Comparison of ENCODE assay signal across 26 mouse cellular contexts in the genomic region with DNA sequence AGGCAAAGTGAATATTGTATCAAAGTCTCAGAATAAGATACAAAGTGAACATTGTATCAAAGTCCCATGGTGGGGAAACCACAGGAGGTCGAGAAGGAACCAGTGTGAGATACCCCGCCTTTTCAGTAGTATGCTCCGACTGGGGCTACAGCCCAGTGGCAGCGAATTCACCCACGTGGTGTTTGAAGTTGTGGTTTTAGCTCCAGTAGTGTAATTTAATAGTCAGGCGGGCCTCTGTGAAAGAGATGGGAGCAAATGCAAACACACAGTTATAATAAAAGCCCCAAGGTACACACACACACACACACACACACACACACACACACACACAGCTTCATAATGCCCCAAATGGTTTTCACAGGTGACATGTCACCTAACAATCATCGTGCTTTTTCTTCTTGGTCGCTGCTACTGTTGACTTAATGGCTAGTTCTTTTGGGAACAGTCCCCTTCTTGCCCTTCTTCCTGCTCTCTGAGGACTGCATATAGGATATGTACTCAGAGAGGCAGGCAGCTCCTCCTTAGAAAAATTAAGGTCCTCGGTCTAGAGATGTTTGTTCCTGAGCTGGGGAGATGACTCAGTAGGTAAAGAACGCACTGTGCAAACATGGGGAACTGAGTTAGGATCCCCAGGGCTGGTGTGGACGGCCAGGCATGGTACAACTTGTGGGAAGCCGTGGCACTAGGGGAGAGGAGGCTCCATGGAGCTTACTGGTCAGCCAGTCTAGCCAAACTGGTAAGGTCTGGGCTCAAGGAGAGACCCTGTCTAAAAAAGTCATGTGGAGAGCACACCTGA. TPM values are rescaled to one million over a fixed set of nuclear protein-coding genes. Genes with fewer than 3 reads are reported as not detected.
DNase-seq lines count a peak whose midpoint lies in the region; ATAC-seq and TF ChIP-seq lines count a peak whose summit lies in the region.
"Had no signal": no experiment of that assay in that cellular context is flagged by ENCODE, and none has a peak within 500 bp of the region (broad histone marks: within the 10 kb centered on the region; RNA-seq: fewer than 3 reads in every experiment).

No protein-coding gene starts in this region.

- H3ac ChIP-seq in C2C12 (ENCODE audit: control insufficient read depth, insufficient read length, low read depth): no peak overlapping the region

- H3K36me3 ChIP-seq in C2C12 (ENCODE audit: control insufficient read depth, insufficient read depth): no peaks in the 10 kb centered on the region
- H3K36me3 ChIP-seq in lung, embryonic 15.5 days: no peaks in the 10 kb centered on the region
- no peaks in the 10 kb centered on the region for H3K36me3 ChIP-seq in stomach, embryonic 15.5 days
- H3K36me3 ChIP-seq in forebrain, embryonic 10.5 days (replicated peaks): no peaks in the 10 kb centered on the region
- H3K36me3 ChIP-seq: forebrain, embryonic 12.5 days; hindbrain, embryonic 10.5 days; limb, embryonic 12.5 days; liver, embryonic 12.5 days; neural tube, embryonic 12.5 days had no signal

- no peak overlapping the region for H3K4me2 ChIP-seq in lung, embryonic 15.5 days
- H3K4me2 ChIP-seq in stomach, embryonic 15.5 days: no peak overlapping the region
- H3K4me2 ChIP-seq: forebrain, embryonic 12.5 days; heart, embryonic 11.5 days; limb, embryonic 12.5 days; liver, embryonic 12.5 days; neural tube, embryonic 12.5 days had no signal

- H3K9ac ChIP-seq in lung, embryonic 15.5 days: no peak overlapping the region
- H3K9ac ChIP-seq in stomach, embryonic 15.5 days: no peak overlapping the region
- H3K9ac ChIP-seq: forebrain, embryonic 12.5 days; limb, embryonic 12.5 days; liver, embryonic 12.5 days; neural tube, embryonic 12.5 days had no signal

- H3K79me3 ChIP-seq in C2C12 (ENCODE audit: low read depth): no peaks in the 10 kb centered on the region

- no peaks in the 10 kb centered on the region for H3K27me3 ChIP-seq in C2C12 (ENCODE audit: control insufficient read depth, insufficient read depth, insufficient read length)
- peaks cover 11% of the 10 kb centered on the region; the same call in 1 of the 2 replicates for H3K27me3 ChIP-seq in lung, embryonic 15.5 days
- H3K27me3 ChIP-seq in stomach, embryonic 15.5 days (replicated peaks): 0 out of 2 replicates have a peak, but pooled peaks cover 2% of the 10 kb centered on the region
- peaks cover 26% of the 10 kb centered on the region for H3K27me3 ChIP-seq in forebrain, embryonic 10.5 days (ENCODE audit: poor library complexity, severe bottlenecking)

- peaks cover 6% of the 10 kb centered on the region; the same call in 1 of the 2 replicates for H3K4me1 ChIP-seq in lung, adult 2 months (ENCODE audit: control insufficient read depth, insufficient read depth, low read length)
- H3K4me1 ChIP-seq in lung, embryonic 15.5 days: peaks cover 26% of the 10 kb centered on the region
- H3K4me1 ChIP-seq in stomach, embryonic 15.5 days: peaks cover 21% of the 10 kb centered on the region
- H3K4me1 ChIP-seq in forebrain, embryonic 10.5 days: peaks cover 37% of the 10 kb centered on the region

- peak overlapping the region; percentile 55 for H3K27ac ChIP-seq in lung, embryonic 15.5 days
- H3K27ac ChIP-seq in stomach, embryonic 15.5 days: peak overlapping the region; percentile 57
- no peak overlapping the region for H3K27ac ChIP-seq in forebrain, embryonic 10.5 days
- H3K27ac ChIP-seq: forebrain, embryonic 12.5 days; gastrocnemius, adult 2 months; hindbrain, embryonic 10.5 days; hindbrain, postnatal 0 days; limb, embryonic 12.5 days; liver, embryonic 12.5 days; neural tube, embryonic 12.5 days had no signal

- TF ChIP-seq CTCF in lung, adult 2 months (IDR thresholded peaks at IDR 0.05; ENCODE audit: insufficient read depth, low read length): no peak
- no peak for TF ChIP-seq CTCF in C2C12 (IDR thresholded peaks at IDR 0.05; ENCODE audit: control insufficient read depth, insufficient read depth, insufficient read length)

- peak; percentile 25 for DNase-seq in lung, adult 2 months
- no peak for DNase-seq in lung, postnatal 14 days
- no peak for DNase-seq in neural tube, embryonic 10.5 days (ENCODE audit: extremely low spot score, low spot score)
- no peak for DNase-seq in forebrain, embryonic 10.5 days (ENCODE audit: extremely low spot score, low spot score)
- DNase-seq in T-cell, adult 2 months (ENCODE audit: low spot score): no peak
- DNase-seq: adrenal gland, postnatal 14 days; cerebellum, adult 8-10 months; gastrocnemius, adult 2 months; kidney, adult 9 months; kidney, postnatal 14 days; layer of hippocampus, postnatal 36 days; midbrain, embryonic 14.5 days; retina, postnatal 1 day; right cerebral cortex, postnatal 4 days; thymus, postnatal 14 days had no signal

- no peaks in the 10 kb centered on the region for H3K79me2 ChIP-seq in C2C12 (ENCODE audit: control insufficient read depth, insufficient read depth)

- TF ChIP-seq POLR2A in lung, adult 2 months (IDR thresholded peaks at IDR 0.05; ENCODE audit: borderline replicate concordance, extremely low read depth, low read depth, low read length): no peak

- H3K9me3 ChIP-seq in lung, embryonic 15.5 days: no peaks in the 10 kb centered on the region
- H3K9me3 ChIP-seq in stomach, embryonic 15.5 days: no peaks in the 10 kb centered on the region
- H3K9me3 ChIP-seq in forebrain, embryonic 10.5 days: no peaks in the 10 kb centered on the region
- H3K9me3 ChIP-seq: forebrain, embryonic 12.5 days; hindbrain, embryonic 10.5 days; limb, embryonic 12.5 days; liver, embryonic 12.5 days; neural tube, embryonic 12.5 days had no signal

- WGBS in lung, adult 2 months: 53% methylated on average over 12 of the region's 12 CpGs
- 51% methylated on average over 12 of the region's 12 CpGs for WGBS in lung, embryonic 15.5 days
- 58% methylated on average over 12 of the region's 12 CpGs for WGBS in stomach, embryonic 15.5 days
- WGBS in forebrain, embryonic 10.5 days: 83% methylated on average over 12 of the region's 12 CpGs

- peak; percentile 62; the same call in 1 of the 2 replicates for ATAC-seq in lung, embryonic 15.5 days (ENCODE audit: borderline replicate concordance, extremely low read depth, low FRiP score, low TSS enrichment)
- ATAC-seq in stomach, embryonic 15.5 days (ENCODE audit: insufficient read depth, low FRiP score, low read depth): peak; percentile 80
- ATAC-seq: hindbrain, postnatal 0 days; intestine, embryonic 16.5 days; liver, embryonic 12.5 days had no signal

- H3K4me3 ChIP-seq in lung, adult 2 months (replicated peaks; ENCODE audit: extremely low read depth, low read depth, low read length): no peak overlapping the region
- H3K4me3 ChIP-seq in C2C12 (ENCODE audit: insufficient read depth, poor library complexity, severe bottlenecking): no peak overlapping the region
- no peak overlapping the region for H3K4me3 ChIP-seq in lung, embryonic 15.5 days
- no peak overlapping the region for H3K4me3 ChIP-seq in stomach, embryonic 15.5 days (replicated peaks)
- H3K4me3 ChIP-seq in forebrain, embryonic 10.5 days: no peak overlapping the region
- H3K4me3 ChIP-seq: forebrain, embryonic 12.5 days; gastrocnemius, adult 2 months; hindbrain, embryonic 10.5 days; limb, embryonic 12.5 days; liver, embryonic 12.5 days; neural tube, embryonic 12.5 days had no signal

TF ChIP-seq in C2C12, 6 proteins besides CTCF, POLR2A, EP300 and RAD21:
- TF ChIP-seq USF1 (IDR thresholded peaks at IDR 0.05; ENCODE audit: low read depth) (peak; percentile 44), FOSL1 (IDR thresholded peaks at IDR 0.05; ENCODE audit: insufficient read depth, low read length, poor library complexity, severe bottlenecking) (no peak)

RNA-seq across cellular contexts. Expression of a gene that starts 28.4 kb away (rescaled TPM):
- polyA plus RNA-seq in lung, adult 2 months (2012; rRNA removed): 10.3 and 13.5 TPM in 2 replicates
- polyA plus RNA-seq in C2C12 (2012; fragmentation: generic; extraction: Trizol): 10.9 TPM
- polyA plus RNA-seq in lung, embryonic 15.5 days (2015; fragmentation: Nextera tagmentation; extraction: Ambion mirVana): 42.3 and 44.9 TPM in 2 replicates
- polyA plus RNA-seq in stomach, embryonic 15.5 days (2015; fragmentation: Nextera tagmentation; extraction: Ambion mirVana): 36.5 and 37.9 TPM in 2 replicates
- polyA plus RNA-seq in forebrain, embryonic 10.5 days (2016; fragmentation: Nextera tagmentation; extraction: Ambion mirVana): 45.0 and 46.3 TPM in 2 replicates

RNA-seq across cellular contexts. Expression of a gene that starts 34.3 kb away (rescaled TPM):
- polyA plus RNA-seq in lung, adult 2 months (2012; rRNA removed): 148 and 282 TPM in 2 replicates
- 22.9 TPM for polyA plus RNA-seq in C2C12 (2012; fragmentation: generic; extraction: Trizol)
- 6.9 and 7.3 TPM in 2 replicates for polyA plus RNA-seq in lung, embryonic 15.5 days (2015; fragmentation: Nextera tagmentation; extraction: Ambion mirVana)
- 6.6 and 7.0 TPM in 2 replicates for polyA plus RNA-seq in stomach, embryonic 15.5 days (2015; fragmentation: Nextera tagmentation; extraction: Ambion mirVana)
- 0.23 and 0.40 TPM in 2 replicates for polyA plus RNA-seq in forebrain, embryonic 10.5 days (2016; fragmentation: Nextera tagmentation; extraction: Ambion mirVana)
